Mouse (Mus musculus) liver, embryonic 14.5 days (tissue): ENCODE data around the gene Gamt.

Experiments used
- CTCF ChIP-seq: IDR thresholded peaks from 2 replicates; pipeline ENCODE4 v1.5.1; 2016; ENCODE audit warnings: antibody characterized with exemption, low read depth, control low read depth
- EP300 ChIP-seq: IDR thresholded peaks from 2 replicates; pipeline ENCODE4 v1.6.1; 2016; ENCODE audit warnings: antibody characterized with exemption, low read depth

- TF ChIP-seq CTCF, result no peak
- no peak for TF ChIP-seq EP300
Observed at GRCm38 (mm10) chr10:80273847-80274246, 13.0 kb upstream of the Gamt start.
